Mouse (Mus musculus) cerebral cortex, adult 2 months (tissue): ENCODE results near the gene Tmod1.

Experiments
- WGBS: fragments of 180-500 bp; shearing (Covaris S2); methylation state at CpG from one replicate; pipeline ENCODE4 v1.1.7; 2018; 5-methylcytosine and 5-hydroxymethylcytosine counted together

The Tmod1 gene

GRCm38 (mm10) chr4:46129311-46130004 lies 90.7 kb downstream of the Tmod1 start:
- WGBS = 59% methylated on average over 8 of the region's 8 CpGs

DNA sequence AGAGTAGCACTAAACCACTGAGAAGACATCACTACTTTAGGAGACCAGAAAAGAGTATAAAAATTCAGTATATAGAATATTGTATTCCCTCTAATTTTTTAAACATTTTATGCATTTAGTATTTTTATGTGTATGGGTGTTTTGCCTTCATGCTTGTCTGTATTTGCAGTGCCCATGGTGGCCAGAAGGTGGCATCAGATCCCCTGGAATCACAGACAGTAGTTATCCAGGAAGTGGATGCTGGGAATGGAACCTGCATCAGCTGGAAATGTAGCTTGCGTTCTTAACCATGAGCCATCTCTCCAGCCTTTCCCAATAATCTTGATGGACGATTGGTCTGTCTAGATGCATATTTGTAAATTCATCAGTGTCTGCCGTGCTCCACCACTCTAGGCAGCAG lies 91.5 kb downstream of the Tmod1 start:
- 72% methylated on average over 3 of the region's 3 CpGs for WGBS

- 67% methylated on average over 6 of the region's 6 CpGs for WGBS
These were observed 93.1 kb downstream of the Tmod1 start for GRCm38 (mm10) chr4:46131791-46132190.

DNA sequence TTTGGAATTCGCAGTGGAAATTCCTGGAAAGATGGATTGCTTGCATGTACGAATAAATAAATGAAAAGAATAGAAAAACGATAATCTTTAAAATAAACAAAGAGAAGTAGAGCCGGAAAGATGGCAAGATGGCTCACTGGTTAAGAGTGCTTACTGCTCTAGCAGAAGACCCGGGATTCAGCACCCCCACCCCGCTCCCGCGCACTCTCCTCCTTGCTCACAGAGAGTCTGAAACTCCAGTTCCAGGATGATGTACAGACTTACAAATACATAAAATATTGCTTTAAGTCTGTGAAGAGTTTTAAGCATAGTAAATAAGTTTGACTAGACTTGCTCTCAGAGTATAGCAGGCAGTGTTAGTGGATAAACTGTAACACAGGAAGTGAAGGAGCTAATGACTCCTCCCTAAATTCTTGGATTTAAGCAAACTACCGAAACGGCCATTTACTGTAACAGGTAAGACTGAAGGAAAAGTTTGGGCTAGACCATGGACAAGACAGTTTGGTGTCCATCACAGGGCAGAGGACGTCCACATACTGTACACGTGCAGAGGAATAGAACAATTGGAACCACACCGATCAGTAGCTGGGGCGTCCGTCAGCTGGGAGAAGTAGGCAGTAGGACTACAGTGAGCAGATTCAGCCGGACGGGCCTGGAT lies 99.0 kb downstream of the Tmod1 start:
- whole genome bisulfite sequencing = 7% methylated on average over 17 of the region's 17 CpGs

- WGBS = under 1% methylated on average over 88 of the region's 90 CpGs
These were observed 99.8 kb downstream of the Tmod1 start, which contains the start of the genes Ncbp1 and Tstd2 for GRCm38 (mm10) chr4:46138287-46139222. TSS of gene Ncbp1 (plus strand) at chr4:46138613. TSS of gene Tstd2 (minus strand) at chr4:46138694.

- 74% methylated on average over 3 of the region's 3 CpGs for WGBS
These were observed 105.6 kb downstream of the Tmod1 start for GRCm38 (mm10) chr4:46144323-46144722.

- 43% methylated on average over 1 of the region's 1 CpGs for WGBS
These were observed 108.1 kb downstream of the Tmod1 start for GRCm38 (mm10) chr4:46146881-46147280.

DNA sequence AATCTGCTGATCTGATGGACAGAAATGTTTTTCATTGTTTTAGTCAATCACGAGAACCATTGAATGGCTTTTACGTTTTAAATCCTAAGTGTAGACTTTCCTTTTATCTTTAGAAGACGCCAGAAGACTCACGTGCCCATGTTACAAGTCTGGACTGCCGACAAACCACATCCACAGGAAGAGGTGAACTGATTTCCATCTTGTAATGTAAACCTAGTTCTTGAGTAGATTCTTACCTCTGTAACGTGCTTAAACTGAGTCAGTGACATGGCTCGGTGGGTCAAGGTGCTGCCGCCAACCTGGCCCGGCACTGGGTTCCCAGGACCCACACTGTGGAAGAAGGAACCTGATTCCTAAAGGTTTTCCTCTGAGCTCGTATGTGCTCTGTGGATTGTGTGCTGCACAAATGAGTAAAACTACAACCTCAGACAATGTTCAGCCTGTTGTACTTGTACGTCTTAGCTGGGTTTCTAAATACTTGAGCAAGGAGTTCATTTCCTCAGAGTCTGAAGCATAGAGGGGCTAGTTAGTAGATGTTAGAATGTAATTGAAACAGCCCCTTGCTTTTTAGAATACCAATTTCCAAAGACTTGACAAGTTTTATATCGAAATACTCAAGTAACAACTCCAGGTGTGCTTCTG lies 113.3 kb downstream of the Tmod1 start:
- 93% methylated on average over 12 of the region's 12 CpGs for WGBS

GRCm38 (mm10) chr4:46164027-46164426 lies 125.3 kb downstream of the Tmod1 start:
- WGBS = 82% methylated on average over 2 of the region's 2 CpGs
